Comparison of ENCODE assay signal across 13 mouse cellular contexts in genomic region chr2:17837541-17838380, GRCm38 (mm10).
DNase-seq lines count a peak whose midpoint lies in the region; ATAC-seq and TF ChIP-seq lines count a peak whose summit lies in the region.
"Had no signal": no experiment of that assay in that cellular context is flagged by ENCODE, and none has a peak within 500 bp of the region (broad histone marks: within the 10 kb centered on the region; RNA-seq: fewer than 3 reads in every experiment).

No protein-coding gene starts in this region.

- no peaks in the 10 kb centered on the region for H3K27me3 ChIP-seq in embryonic facial prominence, embryonic 14.5 days (replicated peaks; ENCODE audit: control insufficient read depth, insufficient read depth, low read length)
- H3K27me3 ChIP-seq in hindbrain, embryonic 13.5 days, result peaks cover 7% of the 10 kb centered on the region; the same call in 1 of the 2 replicates
- 0 out of 2 replicates have a peak, but pooled peaks cover 2% of the 10 kb centered on the region for H3K27me3 ChIP-seq in midbrain, embryonic 16.5 days (ENCODE audit: control insufficient read depth, insufficient read depth, low read depth, low read length)
- H3K27me3 ChIP-seq: heart, embryonic 15.5 days; liver, embryonic 15.5 days had no signal

- H3K4me2 ChIP-seq in embryonic facial prominence, embryonic 14.5 days (ENCODE audit: low read depth, low read length), result 0 out of 2 replicates have a peak overlapping the region, but pooled peaks have one; percentile 10
- H3K4me2 ChIP-seq in hindbrain, embryonic 13.5 days, result peak overlapping the region; percentile 10; the same call in 1 of the 2 replicates
- peak overlapping the region; percentile 47 for H3K4me2 ChIP-seq in midbrain, embryonic 16.5 days (ENCODE audit: low read length)
- H3K4me2 ChIP-seq: heart, embryonic 15.5 days; liver, embryonic 15.5 days had no signal

- DNase-seq in layer of hippocampus, adult 2 months (ENCODE audit: low spot score in 2 of 2), result peak in 1 of 2 experiments; percentile 18
- DNase-seq in layer of hippocampus, adult 8-10 months (ENCODE audit: low spot score in 2 of 2), result no peak
- peak; percentile 38 for DNase-seq in embryonic facial prominence, embryonic 14.5 days (ENCODE audit: low spot score)
- no peak for DNase-seq in kidney, postnatal 14 days
- DNase-seq in spleen, adult 18-20 months, result no peak

- ATAC-seq in embryonic facial prominence, embryonic 14.5 days (ENCODE audit: low read depth), result peak; percentile 26; the same call in 1 of the 2 replicates
- ATAC-seq in hindbrain, embryonic 13.5 days (ENCODE audit: low FRiP score), result no peak
- peak; percentile 66 for ATAC-seq in midbrain, embryonic 16.5 days
- ATAC-seq: activated CD4-positive, CD25-positive, alpha-beta regulatory T cell, adult 4 months; inflammation-experienced regulatory T-cells, adult 6 months had no signal

- no peak overlapping the region for H3K9ac ChIP-seq in embryonic facial prominence, embryonic 14.5 days (ENCODE audit: low read depth, low read length)
- H3K9ac ChIP-seq in hindbrain, embryonic 13.5 days, result no peak overlapping the region
- 0 out of 2 replicates have a peak overlapping the region, but pooled peaks have one; percentile 1 for H3K9ac ChIP-seq in midbrain, embryonic 16.5 days (ENCODE audit: low read depth, low read length)
- H3K9ac ChIP-seq: heart, embryonic 15.5 days; liver, embryonic 15.5 days had no signal

- no peaks in the 10 kb centered on the region for H3K36me3 ChIP-seq in embryonic facial prominence, embryonic 14.5 days (ENCODE audit: control insufficient read depth, insufficient read depth, low read length)
- no peaks in the 10 kb centered on the region for H3K36me3 ChIP-seq in hindbrain, embryonic 13.5 days
- no peaks in the 10 kb centered on the region for H3K36me3 ChIP-seq in midbrain, embryonic 16.5 days (ENCODE audit: control insufficient read depth, insufficient read depth, low read length)
- H3K36me3 ChIP-seq: heart, embryonic 15.5 days; limb, embryonic 10.5 days; liver, embryonic 15.5 days had no signal

- H3K4me3 ChIP-seq in layer of hippocampus, adult 2 months, result peak overlapping the region; percentile 26; the same call in 1 of the 2 replicates
- H3K4me3 ChIP-seq in embryonic facial prominence, embryonic 14.5 days (ENCODE audit: low read depth, low read length), result peak overlapping the region; percentile 4; the same call in 1 of the 2 replicates
- no peak overlapping the region for H3K4me3 ChIP-seq in hindbrain, embryonic 13.5 days
- no peak overlapping the region for H3K4me3 ChIP-seq in midbrain, embryonic 16.5 days (ENCODE audit: low read depth, low read length)
- H3K4me3 ChIP-seq: heart, embryonic 15.5 days; limb, embryonic 10.5 days; liver, embryonic 15.5 days had no signal

- peak; percentile 25; the same call in 1 of the 2 replicates for TF ChIP-seq CTCF in layer of hippocampus, adult 2 months (conservative IDR thresholded peaks at IDR 0.05)

- 57% methylated on average over 14 of the region's 14 CpGs for WGBS in embryonic facial prominence, embryonic 14.5 days
- 53% methylated on average over 14 of the region's 14 CpGs for WGBS in hindbrain, embryonic 13.5 days
- 28% methylated on average over 14 of the region's 14 CpGs for WGBS in midbrain, embryonic 16.5 days

- H3K9me3 ChIP-seq in embryonic facial prominence, embryonic 14.5 days (ENCODE audit: control insufficient read depth, low read length), result 0 out of 2 replicates have a peak, but pooled peaks cover 3% of the 10 kb centered on the region
- H3K9me3 ChIP-seq in hindbrain, embryonic 13.5 days, result no peaks in the 10 kb centered on the region
- no peaks in the 10 kb centered on the region for H3K9me3 ChIP-seq in midbrain, embryonic 16.5 days (replicated peaks; ENCODE audit: control insufficient read depth, low read length, poor library complexity, severe bottlenecking)
- H3K9me3 ChIP-seq: heart, embryonic 15.5 days; limb, embryonic 10.5 days; liver, embryonic 15.5 days had no signal

- H3K4me1 ChIP-seq in embryonic facial prominence, embryonic 14.5 days (ENCODE audit: control insufficient read depth, insufficient read depth, low read length), result no peaks in the 10 kb centered on the region; the same call in 1 of the 2 replicates
- H3K4me1 ChIP-seq in hindbrain, embryonic 13.5 days (replicated peaks), result peaks cover 31% of the 10 kb centered on the region
- H3K4me1 ChIP-seq in midbrain, embryonic 16.5 days (ENCODE audit: control insufficient read depth, insufficient read depth, low read length), result peaks cover 17% of the 10 kb centered on the region
- H3K4me1 ChIP-seq: liver, embryonic 15.5 days had no signal

- peak overlapping the region; percentile 81 for H3K27ac ChIP-seq in layer of hippocampus, adult 2 months
- no peak overlapping the region for H3K27ac ChIP-seq in embryonic facial prominence, embryonic 14.5 days (replicated peaks; ENCODE audit: low read depth, low read length)
- H3K27ac ChIP-seq in hindbrain, embryonic 13.5 days, result no peak overlapping the region
- H3K27ac ChIP-seq in midbrain, embryonic 16.5 days (ENCODE audit: low read length), result no peak overlapping the region; the same call in 1 of the 2 replicates
- H3K27ac ChIP-seq: heart, embryonic 15.5 days; kidney, postnatal 0 days; limb, embryonic 10.5 days; liver, embryonic 15.5 days had no signal

Comparison
In these comparisons a context has a peak if more than half of its experiments do, and no peak if none do; other contexts are left out.
1. H3K4me3 ChIP-seq: peak in layer of hippocampus, adult 2 months (single experiment) and embryonic facial prominence, embryonic 14.5 days (single experiment); none in hindbrain, embryonic 13.5 days (single experiment) and midbrain, embryonic 16.5 days (single experiment).
2. Peak in every context shown above with its lines, with median percentiles within 50 percentile points of each other: H3K4me2 ChIP-seq.